Mouse (Mus musculus): ENCODE data around the gene Irf1. TPM values are rescaled to one million over a fixed set of nuclear protein-coding genes. Genes with fewer than 3 reads are reported as not detected.

Irf1 gene
- total RNA-seq (2023), result 380 TPM

DNA sequence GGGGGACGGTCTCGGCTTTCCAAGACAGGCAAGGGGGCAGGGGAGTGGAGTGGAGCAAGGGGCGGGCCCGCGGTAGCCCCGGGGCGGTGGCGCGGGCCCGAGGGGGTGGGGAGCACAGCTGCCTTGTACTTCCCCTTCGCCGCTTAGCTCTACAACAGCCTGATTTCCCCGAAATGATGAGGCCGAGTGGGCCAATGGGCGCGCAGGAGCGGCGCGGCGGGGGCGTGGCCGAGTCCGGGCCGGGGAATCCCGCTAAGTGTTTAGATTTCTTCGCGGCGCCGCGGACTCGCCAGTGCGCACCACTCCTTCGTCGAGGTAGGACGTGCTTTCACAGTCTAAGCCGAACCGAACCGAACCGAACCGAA, at the start of gene Irf1:
TSS of gene Irf1 (plus strand) at position 255 of the 365 bp plus-strand sequence.

DNA sequence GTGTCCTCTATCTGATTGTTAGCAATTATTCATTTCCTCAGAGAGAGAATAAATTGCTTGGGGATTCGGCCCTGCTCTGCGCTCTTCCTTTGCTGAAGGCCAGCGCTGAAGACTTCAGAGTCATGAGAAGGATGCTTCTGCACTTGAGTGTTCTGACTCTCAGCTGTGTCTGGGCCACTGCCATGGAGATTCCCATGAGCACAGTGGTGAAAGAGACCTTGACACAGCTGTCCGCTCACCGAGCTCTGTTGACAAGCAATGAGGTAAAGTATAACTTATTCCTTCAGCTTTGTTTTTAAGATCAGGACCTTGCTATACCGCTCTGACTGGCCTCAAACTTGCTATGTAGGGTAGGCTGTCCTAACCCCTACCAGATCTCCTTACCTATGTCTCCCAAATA, 49.1 kb upstream of the Irf1 start, which contains the start of gene Il5:
TSS of gene Il5 (plus strand) at position 80 of the 400 bp plus-strand sequence.

DNA sequence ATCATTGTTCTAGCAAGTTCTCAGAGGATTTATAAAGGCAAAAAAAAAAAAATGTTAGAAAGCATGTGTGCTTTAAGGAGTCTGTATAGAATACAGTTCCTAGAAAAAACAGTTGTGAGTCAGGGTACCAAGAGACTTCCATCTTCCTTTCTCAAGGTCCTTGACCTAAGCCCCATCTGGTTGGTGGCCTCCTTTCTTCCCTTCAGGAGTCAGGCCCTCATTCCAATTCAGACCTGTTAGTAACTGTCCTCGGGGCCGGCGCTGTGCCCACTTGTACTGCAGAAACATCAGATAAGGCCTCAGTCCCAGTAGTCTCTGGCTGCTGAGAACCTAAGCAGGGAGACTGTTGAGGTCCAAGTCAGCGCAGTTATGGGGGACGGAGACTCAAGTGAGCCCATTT, 3.3 kb downstream of the Irf1 start, which contains the start of gene Gm17334:
TSS of gene Gm17334 (minus strand) at position 101 of the 400 bp plus-strand sequence.

Other genes starting within 250 kb of the Irf1 start
- 8.2 TPM for gene Kif3a, start 202.6 kb upstream of the Irf1 start, total RNA-seq (2023)
- gene Il4, start 151.3 kb upstream of the Irf1 start, total RNA-seq (2023), result not detected
- gene Il13, start 135.3 kb upstream of the Irf1 start, total RNA-seq (2023), result not detected
- gene Rad50, start 62.7 kb upstream of the Irf1 start, total RNA-seq (2023), result 22.8 TPM
- not detected for gene Il5, start 49.2 kb upstream of the Irf1 start, total RNA-seq (2023)
- gene Gm17334, start 3.2 kb downstream of the Irf1 start, total RNA-seq (2023), result 0.89 TPM
- 13.7 TPM for gene Gm12216, start 89.2 kb downstream of the Irf1 start, total RNA-seq (2023)
- 15.2 TPM for gene Slc22a5, start 121.6 kb downstream of the Irf1 start, total RNA-seq (2023)
- gene Slc22a21, start 210.3 kb downstream of the Irf1 start, total RNA-seq (2023), result 0.83 TPM

All from CD4-positive naive resting alpha-beta T cell, adult 57 days (primary cell).